Mouse (Mus musculus) myocyte (in vitro differentiated cells): ENCODE measurements around the gene C2cd2l.

Experiments
- CEBPB ChIP-seq: IDR thresholded peaks from 2 replicates; pipeline ENCODE4 v1.6.1; 2011; ENCODE audit warnings: mild to moderate bottlenecking, moderate library complexity; ENCODE audit not compliant: poor library complexity, insufficient read depth, severe bottlenecking
- E2F4 ChIP-seq: IDR thresholded peaks from one replicate; pipeline ENCODE4 v1.6.1; 2011; ENCODE audit warnings: mild to moderate bottlenecking, control low read depth, moderate library complexity; ENCODE audit not compliant: insufficient read depth
- MAX ChIP-seq: IDR thresholded peaks from one replicate; pipeline ENCODE4 v1.6.1; 2011; ENCODE audit warnings: low read depth, mild to moderate bottlenecking, control low read depth
- MYOD1 ChIP-seq, 3 experiments: IDR thresholded peaks; one replicate each; pipeline ENCODE4 v1.6.1; 2011; ENCODE audit warnings: control low read depth in 2 of 3, low read depth in 2 of 3, mild to moderate bottlenecking in 2 of 3, moderate library complexity in 1 of 3; ENCODE audit not compliant: insufficient read length in 2 of 3, control insufficient read depth in 1 of 3
- MYOG ChIP-seq, 3 experiments: IDR thresholded peaks; one replicate each; pipeline ENCODE4 v1.6.1; 2011; ENCODE audit warnings: control low read depth in 2 of 3, low read depth in 2 of 3, mild to moderate bottlenecking in 2 of 3; ENCODE audit not compliant: insufficient read length in 2 of 3, control insufficient read depth in 1 of 3, insufficient read depth in 1 of 3
- POLR2A ChIP-seq: IDR thresholded peaks from one replicate; pipeline ENCODE4 v1.6.1; 2011; ENCODE audit warnings: low read depth, mild to moderate bottlenecking, control low read depth, moderate library complexity; ENCODE audit not compliant: insufficient read length
- POLR2AphosphoS2 ChIP-seq: IDR thresholded peaks from one replicate; pipeline ENCODE4 v1.6.1; 2011; ENCODE audit warnings: low read depth, control low read depth; ENCODE audit not compliant: insufficient read length
- REST ChIP-seq: IDR thresholded peaks from one replicate; pipeline ENCODE4 v1.6.1; 2011; ENCODE audit warnings: mild to moderate bottlenecking, control low read depth, moderate library complexity; ENCODE audit not compliant: insufficient read depth, insufficient read length
- SRF ChIP-seq: IDR thresholded peaks from one replicate; pipeline ENCODE4 v1.6.1; 2011; ENCODE audit warnings: low read depth; ENCODE audit not compliant: control insufficient read depth, insufficient read length
- TCF12 ChIP-seq: IDR thresholded peaks from one replicate; pipeline ENCODE4 v1.6.1; 2011; ENCODE audit warnings: mild to moderate bottlenecking, control low read depth; ENCODE audit not compliant: poor library complexity, insufficient read depth, severe bottlenecking
- TCF3 ChIP-seq: IDR thresholded peaks from one replicate; pipeline ENCODE4 v1.6.1; 2011; ENCODE audit warnings: low read depth, control low read depth; ENCODE audit not compliant: insufficient read length
- USF1 ChIP-seq: IDR thresholded peaks from one replicate; pipeline ENCODE4 v1.6.1; 2011; ENCODE audit warnings: low read depth, mild to moderate bottlenecking, control low read depth, moderate library complexity

- no peak for TF ChIP-seq POLR2AphosphoS2
- no peak for TF ChIP-seq USF1
- no peak for TF ChIP-seq POLR2A
- no peak for TF ChIP-seq MYOD1 (IDR thresholded peaks at IDR 0.05; ENCODE audit: control insufficient read depth in 1 of 3, insufficient read length in 2 of 3, low read depth in 2 of 3)
- TF ChIP-seq E2F4, result no peak
- no peak for TF ChIP-seq TCF3
- no peak for TF ChIP-seq CEBPB
- no peak for TF ChIP-seq MYOG (IDR thresholded peaks at IDR 0.05; ENCODE audit: control insufficient read depth in 1 of 3, insufficient read depth in 1 of 3, insufficient read length in 2 of 3, low read depth in 2 of 3)
- TF ChIP-seq MAX, result no peak
- no peak for TF ChIP-seq SRF
- TF ChIP-seq TCF12, result no peak
- TF ChIP-seq REST, result no peak
Measured at GRCm38 (mm10) chr9:44342173-44342572, 22.1 kb upstream of the C2cd2l start.
